Mouse (Mus musculus): ENCODE measurements around the gene Nrxn2. TPM values are rescaled to one million over a fixed set of nuclear protein-coding genes. Genes with fewer than 3 reads are reported as not detected.

Gene Nrxn2
- total and polyA plus RNA-seq, 3 experiments = 0.20 to 0.71 (median 0.30) TPM

DNA sequence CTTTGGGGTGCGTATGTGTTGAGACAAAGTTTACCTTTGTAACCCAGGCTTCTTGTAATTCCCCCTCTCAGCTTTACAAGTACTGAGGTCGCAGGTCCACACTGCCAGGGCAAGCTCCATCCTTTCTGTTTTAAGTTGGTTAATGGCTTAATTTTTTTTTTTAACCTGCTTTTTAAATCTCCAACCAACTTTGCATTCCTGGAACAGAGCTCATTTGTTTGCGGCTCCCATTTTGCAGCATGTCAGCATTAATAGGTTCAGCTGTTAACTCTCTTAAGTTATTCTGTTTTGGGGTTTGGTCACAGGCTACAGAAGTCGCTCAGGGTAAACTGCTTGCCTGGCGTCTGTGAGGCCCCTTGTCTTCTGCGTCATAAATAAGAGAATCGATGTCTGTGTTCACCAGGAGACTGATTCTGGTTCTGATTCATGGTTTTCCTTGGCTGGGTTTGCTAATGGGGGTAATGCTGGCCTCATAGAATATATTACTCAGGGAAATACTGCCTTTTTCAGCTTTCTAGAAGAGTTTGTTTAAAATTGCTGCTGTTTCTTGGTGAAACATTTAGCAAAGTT is 141.8 kb downstream of the Nrxn2 start:
- H3K9me3 ChIP-seq (replicated peaks; ENCODE audit: low read length) = no peaks in the 10 kb centered on the region
- TF ChIP-seq EP300 (IDR thresholded peaks at IDR 0.05; ENCODE audit: low read length) (no peak), ZMIZ1 (IDR thresholded peaks at IDR 0.05; ENCODE audit: low read depth, low read length) (no peak), NELFE (IDR thresholded peaks at IDR 0.05; ENCODE audit: low read depth, low read length) (no peak), MAFK (IDR thresholded peaks at IDR 0.05; ENCODE audit: insufficient replicate concordance, low read length) (0 out of 2 replicates have a peak, but pooled peaks have one; percentile 16), USF2 (conservative IDR thresholded peaks at IDR 0.05; ENCODE audit: low read depth, low read length) (no peak), CHD2 (IDR thresholded peaks at IDR 0.05; ENCODE audit: low read length) (no peak), TBP (conservative IDR thresholded peaks at IDR 0.05; ENCODE audit: low read depth, low read length) (no peak), ETS1 (conservative IDR thresholded peaks at IDR 0.05; ENCODE audit: low read depth, low read length) (no peak), MYC (IDR thresholded peaks at IDR 0.05; ENCODE audit: low read depth, low read length) (no peak), MAX (IDR thresholded peaks at IDR 0.05; ENCODE audit: low read length) (no peak), ZNF384 (IDR thresholded peaks at IDR 0.05; ENCODE audit: low read depth, low read length) (0 out of 2 replicates have a peak, but pooled peaks have one; percentile 12)
- no peak overlapping the region for H3K9ac ChIP-seq (ENCODE audit: insufficient read depth, low read depth)
- H3K79me2 ChIP-seq (replicated peaks; ENCODE audit: control insufficient read depth, extremely low read depth, insufficient read depth, poor library complexity, severe bottlenecking) = no peaks in the 10 kb centered on the region
- peak; percentile 67 for DNase-seq (ENCODE audit: extremely low read depth)
- H3K4me1 ChIP-seq (ENCODE audit: control insufficient read depth in 1 of 2, insufficient read depth in 2 of 2) = peaks cover 17 to 59% of the 10 kb centered on the region in 2 experiments
- dilution Hi-C loops (cut with MboI; ENCODE audit: extremely low pct_ligation_motif_present, extremely low pct_unique_long_range_greater_than_20kb, low sequenced_read_pairs) (no loop called here), in situ Hi-C loops (cut with MboI; ENCODE audit: low pct_ligation_motif_present, low pct_unique_long_range_greater_than_20kb, low sequenced_read_pairs) (no loop called here)
- H3K27ac ChIP-seq (ENCODE audit: insufficient read depth, low read depth) = no peak overlapping the region
- H3K36me3 ChIP-seq (replicated peaks in 1 of 2; ENCODE audit: control insufficient read depth in 1 of 2, insufficient read depth in 1 of 2, low read length in 1 of 2) = no peaks in the 10 kb centered on the region
- H3K4me2 ChIP-seq (ENCODE audit: insufficient read depth, low read depth, poor library complexity, severe bottlenecking) = no peak overlapping the region
- no peaks in the 10 kb centered on the region for H3K27me3 ChIP-seq (replicated peaks)
- no peak overlapping the region for H3K4me3 ChIP-seq (replicated peaks in 1 of 3; ENCODE audit: low read depth in 2 of 3, low read length in 2 of 3, poor library complexity in 1 of 3)

DNA sequence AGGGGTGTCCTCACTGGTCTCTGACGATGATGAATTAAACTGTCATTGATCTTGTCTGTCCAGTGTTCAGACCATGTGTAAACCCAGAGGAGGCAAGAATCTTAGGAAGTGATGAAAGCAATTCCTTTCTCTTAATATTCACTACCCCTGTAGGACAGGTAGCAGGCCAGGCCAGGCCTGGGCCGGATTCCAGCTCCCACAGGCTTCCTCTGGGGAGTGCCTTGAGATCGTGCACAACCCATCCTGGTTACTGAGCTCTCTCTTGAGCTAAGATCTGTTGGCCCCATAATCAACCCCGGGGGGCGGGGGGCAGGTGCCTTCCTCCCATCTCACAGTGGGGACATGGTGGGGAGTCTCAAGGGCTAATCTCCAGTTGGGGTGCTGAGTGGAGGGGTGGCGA is 146.6 kb downstream of the Nrxn2 start:
- Histone ChIP-seq H3K9ac (ENCODE audit: insufficient read depth, low read depth) (no peak overlapping the region), H3K4me1 (ENCODE audit: control insufficient read depth in 1 of 2, insufficient read depth in 2 of 2) (peaks cover 9 to 69% of the 10 kb centered on the region in 2 experiments), H3K4me2 (ENCODE audit: insufficient read depth, low read depth, poor library complexity, severe bottlenecking) (no peak overlapping the region), H3K9me3 (replicated peaks; ENCODE audit: low read length) (no peaks in the 10 kb centered on the region), H3K36me3 (replicated peaks in 1 of 2; ENCODE audit: control insufficient read depth in 1 of 2, insufficient read depth in 1 of 2, low read length in 1 of 2) (no peaks in the 10 kb centered on the region), H3K27me3 (replicated peaks) (no peaks in the 10 kb centered on the region), H3K4me3 (replicated peaks in 1 of 3; ENCODE audit: low read depth in 2 of 3, low read length in 2 of 3, poor library complexity in 1 of 3) (no peak overlapping the region), H3K27ac (ENCODE audit: insufficient read depth, low read depth) (no peak overlapping the region), H3K79me2 (replicated peaks; ENCODE audit: control insufficient read depth, extremely low read depth, insufficient read depth, poor library complexity, severe bottlenecking) (no peaks in the 10 kb centered on the region)
- no peak for DNase-seq (ENCODE audit: extremely low read depth)
- TF ChIP-seq JUND (conservative IDR thresholded peaks at IDR 0.05; ENCODE audit: low read depth, low read length) = no peak
- TF ChIP-seq PAX5 (IDR thresholded peaks at IDR 0.05; ENCODE audit: low read length) = no peak
- no peak for TF ChIP-seq CHD2 (IDR thresholded peaks at IDR 0.05; ENCODE audit: low read length)
- TF ChIP-seq IRF4 (IDR thresholded peaks at IDR 0.05; ENCODE audit: low read depth, low read length) = no peak
- TF ChIP-seq TBP (conservative IDR thresholded peaks at IDR 0.05; ENCODE audit: low read depth, low read length) = no peak
- no peak for TF ChIP-seq RCOR1 (conservative IDR thresholded peaks at IDR 0.05; ENCODE audit: low read depth, low read length)
- no peak for TF ChIP-seq GABPA (IDR thresholded peaks at IDR 0.05; ENCODE audit: insufficient replicate concordance, low read depth, low read length)
- TF ChIP-seq POLR2A (IDR thresholded peaks at IDR 0.05; ENCODE audit: low read depth, low read length) = no peak
- no peak for TF ChIP-seq ETS1 (conservative IDR thresholded peaks at IDR 0.05; ENCODE audit: low read depth, low read length)
- no peak for TF ChIP-seq CTCF (conservative IDR thresholded peaks at IDR 0.05 in 1 of 2, IDR thresholded peaks at IDR 0.05 in 1 of 2; ENCODE audit: low read depth in 2 of 2, low read length in 2 of 2)
- no peak for TF ChIP-seq NRF1 (IDR thresholded peaks at IDR 0.05; ENCODE audit: low read depth, low read length)
- no peak for TF ChIP-seq SIN3A (IDR thresholded peaks at IDR 0.05; ENCODE audit: low read length)
- TF ChIP-seq KAT2A (IDR thresholded peaks at IDR 0.05; ENCODE audit: insufficient replicate concordance, low read length) = no peak
- no peak for TF ChIP-seq USF2 (conservative IDR thresholded peaks at IDR 0.05; ENCODE audit: low read depth, low read length)
- in situ Hi-C loops (cut with MboI; ENCODE audit: low pct_ligation_motif_present, low pct_unique_long_range_greater_than_20kb, low sequenced_read_pairs) (no loop called here), dilution Hi-C loops (cut with MboI; ENCODE audit: extremely low pct_ligation_motif_present, extremely low pct_unique_long_range_greater_than_20kb, low sequenced_read_pairs) (no loop called here)

Measured in CH12.LX (cell line).